Mouse (Mus musculus) forebrain, embryonic 12.5 days (tissue): Measurements from ENCODE around the gene Fcgr2b. TPM values are rescaled to one million over a fixed set of nuclear protein-coding genes. Genes with fewer than 3 reads are reported as not detected.
"Not testable (repeated sequence)": the region's sequence is repeated elsewhere in the genome, so short reads cannot be mapped to it uniquely, and the experiment has no call there.

Source experiments
- ATAC-seq: fragments of 200-750 bp; cut with Nextera tagmentation; 2 replicates; pipeline ENCODE4 v1.8.0; 2017; ENCODE audit warnings: moderate TSS enrichment; ENCODE audit not compliant: low FRiP score
- H3K27ac ChIP-seq: fragments of 300-500 bp; sonication (generic); 2 replicates; pipeline ENCODE4 v1.5.1; 2016; ENCODE audit warnings: mild to moderate bottlenecking
- H3K27me3 ChIP-seq: fragments of 300-500 bp; sonication (generic); 2 replicates; pipeline ENCODE4 v1.6.1; 2016; ENCODE audit warnings: mild to moderate bottlenecking
- H3K36me3 ChIP-seq: fragments of 300-500 bp; sonication (generic); replicated peaks from 2 replicates; pipeline ENCODE4 v1.6.1; 2016; ENCODE audit warnings: mild to moderate bottlenecking
- H3K4me1 ChIP-seq: fragments of 300-500 bp; sonication (generic); 2 replicates; pipeline ENCODE4 v1.6.1; 2016
- H3K4me2 ChIP-seq: fragments of 300-500 bp; sonication (generic); 2 replicates; pipeline ENCODE4 v1.6.1; 2016; ENCODE audit warnings: mild to moderate bottlenecking, moderate library complexity
- H3K4me3 ChIP-seq: fragments of 300-500 bp; sonication (generic); replicated peaks from 2 replicates; pipeline ENCODE4 v1.5.1; 2016; ENCODE audit warnings: mild to moderate bottlenecking
- H3K9ac ChIP-seq: fragments of 300-500 bp; sonication (generic); 2 replicates; pipeline ENCODE4 v1.6.1; 2016; ENCODE audit warnings: mild to moderate bottlenecking
- H3K9me3 ChIP-seq: fragments of 300-500 bp; sonication (generic); 2 replicates; pipeline ENCODE4 v1.6.1; 2016
- WGBS: fragments of 180-500 bp; shearing (Covaris S2); methylation state at CpG from one replicate; pipeline ENCODE4 v1.1.7; 2016; 5-methylcytosine and 5-hydroxymethylcytosine counted together
- polyA plus RNA-seq: library from polyadenylated mRNA; unstranded; fragments of >200 nt; fragmentation: Nextera tagmentation; extraction: Ambion mirVana; gene quantifications from 2 replicates; pipeline ENCODE4 v1.2.1, GENCODE M21; 2016

Fcgr2b gene
- polyA plus RNA-seq, 1 experiment from 2014 or later = 0.24 TPM

DNA sequence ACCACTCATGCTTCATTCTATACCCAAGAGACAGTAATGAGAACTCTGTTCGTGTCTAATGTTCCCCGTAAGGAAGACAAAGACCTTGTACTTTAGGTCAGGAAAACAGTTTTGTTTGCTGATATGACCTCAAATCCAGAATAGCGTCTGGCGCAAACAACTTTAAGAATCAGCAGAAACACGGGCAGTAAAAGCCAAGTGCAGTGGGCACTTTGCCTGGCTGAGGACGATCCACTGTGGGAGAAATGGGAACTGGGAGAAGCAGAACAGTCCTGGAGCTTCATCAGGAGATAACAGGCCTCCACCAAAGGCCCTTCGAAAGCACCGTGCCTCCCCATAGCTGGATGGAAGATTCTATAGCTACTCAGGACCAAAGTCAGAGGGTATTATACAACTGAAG lies 2.2 kb downstream of the Fcgr2b start:
- 89% methylated on average over 8 of the region's 8 CpGs for WGBS
- no peak overlapping the region for H3K9ac ChIP-seq
- no peaks in the 10 kb centered on the region; the same call in 1 of the 2 replicates for H3K27me3 ChIP-seq
- no peak overlapping the region for H3K27ac ChIP-seq
- H3K9me3 ChIP-seq = no peaks in the 10 kb centered on the region
- no peak overlapping the region for H3K4me2 ChIP-seq
- no peaks in the 10 kb centered on the region for H3K4me1 ChIP-seq
- ATAC-seq = no peak
- no peak overlapping the region for H3K4me3 ChIP-seq
- H3K36me3 ChIP-seq = no peaks in the 10 kb centered on the region

DNA sequence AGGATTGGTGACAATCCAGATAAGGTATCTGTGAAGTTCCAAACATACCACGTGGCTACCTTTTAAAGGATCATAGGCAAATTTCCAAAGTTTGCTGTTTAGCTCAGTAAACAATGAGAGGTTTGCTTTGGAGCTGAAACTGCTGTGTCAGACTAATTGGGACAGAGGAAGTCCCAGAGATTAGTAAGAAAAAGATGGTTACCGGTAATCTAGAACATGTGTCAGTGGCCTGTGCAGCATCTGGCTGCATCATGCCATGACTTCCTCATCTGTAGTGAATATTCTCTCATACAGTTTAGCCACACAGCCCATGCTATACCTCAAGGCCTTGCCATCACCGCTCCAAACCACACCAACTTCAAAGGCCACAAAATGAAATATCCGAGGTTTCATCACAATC lies 3.4 kb downstream of the Fcgr2b start:
- no peaks in the 10 kb centered on the region for H3K27me3 ChIP-seq
- WGBS = 91% methylated on average over 4 of the region's 4 CpGs
- H3K4me3 ChIP-seq = no peak overlapping the region
- no peak overlapping the region for H3K27ac ChIP-seq
- no peak overlapping the region for H3K4me2 ChIP-seq
- no peaks in the 10 kb centered on the region for H3K36me3 ChIP-seq
- no peaks in the 10 kb centered on the region for H3K4me1 ChIP-seq
- no peak for ATAC-seq
- H3K9me3 ChIP-seq = no peaks in the 10 kb centered on the region
- no peak overlapping the region for H3K9ac ChIP-seq

DNA sequence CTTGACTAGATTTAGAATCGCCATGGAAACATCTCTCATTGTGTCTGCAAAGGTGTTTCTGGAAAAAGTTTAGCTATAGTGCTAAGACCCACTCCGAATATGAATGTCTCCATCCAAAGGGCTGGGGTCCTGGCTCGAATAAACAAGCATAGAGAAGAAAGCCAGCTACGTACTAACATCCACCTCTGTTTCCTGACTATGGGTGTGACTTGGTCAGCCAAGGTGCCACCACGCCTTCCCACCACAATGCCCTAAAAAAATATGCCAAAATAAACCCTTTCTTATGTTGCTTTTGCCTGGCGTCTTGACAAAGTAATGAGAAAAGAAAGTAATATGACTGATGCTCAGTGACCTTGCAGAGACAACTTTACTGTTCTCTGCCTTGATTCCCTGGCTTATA lies 3.9 kb downstream of the Fcgr2b start:
- Histone ChIP-seq H3K9me3 (no peaks in the 10 kb centered on the region), H3K9ac (no peak overlapping the region), H3K27ac (no peak overlapping the region), H3K4me1 (no peaks in the 10 kb centered on the region), H3K36me3 (no peaks in the 10 kb centered on the region), H3K4me3 (no peak overlapping the region), H3K27me3 (no peaks in the 10 kb centered on the region), H3K4me2 (no peak overlapping the region)
- ATAC-seq = no peak
- 86% methylated on average over 6 of the region's 6 CpGs for WGBS

DNA sequence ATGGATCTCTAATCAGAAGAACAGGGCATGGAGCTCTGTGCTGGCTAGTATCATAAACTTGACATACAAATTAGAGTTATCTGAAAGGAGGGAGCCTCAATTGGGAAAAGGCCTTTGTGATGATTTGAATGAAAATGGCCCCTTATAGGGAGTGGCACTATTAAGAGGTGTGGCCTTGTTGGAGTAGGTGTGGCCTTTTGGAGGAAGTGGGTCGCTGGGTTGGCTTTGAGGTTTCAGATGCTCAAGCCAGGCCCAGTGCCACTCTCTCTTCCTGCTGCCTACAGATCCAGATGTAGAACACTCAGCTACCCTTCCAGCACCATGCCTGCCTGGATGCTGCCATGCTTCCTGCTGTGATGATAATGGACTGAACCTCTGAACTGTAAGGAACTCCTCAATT lies 7.8 kb downstream of the Fcgr2b start:
- no peaks in the 10 kb centered on the region for H3K4me1 ChIP-seq
- H3K9me3 ChIP-seq = no peaks in the 10 kb centered on the region
- no peak overlapping the region for H3K4me3 ChIP-seq
- no peak overlapping the region for H3K27ac ChIP-seq
- H3K36me3 ChIP-seq = no peaks in the 10 kb centered on the region
- H3K27me3 ChIP-seq = no peaks in the 10 kb centered on the region
- WGBS = 86% methylated on average over 1 of the region's 1 CpGs
- H3K4me2 ChIP-seq = no peak overlapping the region
- no peak for ATAC-seq
- no peak overlapping the region for H3K9ac ChIP-seq

DNA sequence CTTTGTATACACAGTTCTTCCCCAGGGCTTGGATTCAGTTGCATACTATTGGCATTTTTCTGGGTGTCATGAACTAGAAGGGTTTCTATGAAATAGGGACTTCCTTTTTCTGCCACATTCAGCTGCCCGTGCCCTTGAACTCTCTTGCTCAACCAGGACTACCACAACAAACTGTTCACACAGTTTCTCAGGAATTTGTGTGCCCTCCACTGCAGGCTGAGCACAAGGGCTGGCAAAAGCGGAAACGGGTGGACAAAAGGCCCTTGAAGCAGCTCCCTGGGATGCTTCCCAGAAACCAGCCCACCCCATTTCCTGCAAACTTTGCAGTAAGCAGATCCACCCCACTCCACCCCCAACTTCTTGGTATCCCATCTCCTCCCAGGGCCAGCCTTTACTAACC lies 8.8 kb downstream of the Fcgr2b start:
- no peak overlapping the region for H3K27ac ChIP-seq
- H3K36me3 ChIP-seq = no peaks in the 10 kb centered on the region
- no peak overlapping the region for H3K4me3 ChIP-seq
- H3K9ac ChIP-seq = no peak overlapping the region
- ATAC-seq = no peak
- H3K27me3 ChIP-seq = no peaks in the 10 kb centered on the region
- no peaks in the 10 kb centered on the region for H3K4me1 ChIP-seq
- WGBS = 79% methylated on average over 3 of the region's 3 CpGs
- H3K9me3 ChIP-seq = no peaks in the 10 kb centered on the region
- H3K4me2 ChIP-seq = no peak overlapping the region

DNA sequence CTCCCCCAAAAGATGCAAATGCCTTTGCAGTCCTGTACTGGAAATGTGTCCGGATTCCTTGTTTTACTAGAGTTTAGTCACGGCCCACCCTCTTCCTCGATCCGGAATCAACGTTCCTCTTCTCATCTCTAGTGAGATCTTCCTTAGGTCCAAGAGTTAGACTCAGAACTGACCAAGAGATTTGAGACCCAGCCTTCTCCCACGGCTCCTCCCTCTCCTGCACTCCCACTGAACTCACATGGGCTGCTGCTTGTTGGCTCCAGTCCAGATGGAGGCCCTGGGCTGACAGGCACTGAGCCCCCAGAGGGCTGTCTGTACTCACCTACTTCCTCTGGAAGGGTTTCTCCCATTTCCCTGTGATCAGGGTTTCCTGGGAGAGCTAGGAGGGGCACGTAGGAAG lies 13.3 kb downstream of the Fcgr2b start:
- H3K9me3 ChIP-seq = no peaks in the 10 kb centered on the region
- ATAC-seq = no peak
- WGBS = 83% methylated on average over 7 of the region's 7 CpGs

DNA sequence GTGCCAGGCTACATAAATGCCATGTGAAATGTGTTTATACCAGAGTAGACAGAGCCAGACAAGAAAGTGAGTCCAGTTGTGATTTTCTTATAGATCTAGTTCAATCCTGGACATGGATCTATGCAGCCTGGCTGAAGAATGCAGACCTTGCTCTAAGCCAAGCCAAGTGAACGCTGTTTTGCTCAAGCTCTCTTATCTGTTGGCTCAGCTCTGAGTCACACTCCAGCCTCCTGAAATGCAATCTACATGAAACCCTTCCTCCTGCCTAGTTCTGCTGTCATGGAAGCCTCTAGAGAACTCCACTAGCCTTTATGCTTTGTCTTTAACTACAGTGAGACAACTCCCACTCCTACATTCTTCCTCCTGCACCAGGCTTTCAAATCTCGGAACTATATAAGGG lies 14.0 kb downstream of the Fcgr2b start:
- Histone ChIP-seq H3K9ac (no peak overlapping the region), H3K36me3 (no peaks in the 10 kb centered on the region), H3K9me3 (no peaks in the 10 kb centered on the region), H3K4me3 (no peak overlapping the region), H3K4me2 (no peak overlapping the region), H3K27ac (no peak overlapping the region), H3K27me3 (no peaks in the 10 kb centered on the region), H3K4me1 (no peaks in the 10 kb centered on the region)
- 80% methylated on average over 2 of the region's 2 CpGs for WGBS
- ATAC-seq = no peak

More for the DNA sequence above, 13.3 kb downstream of the Fcgr2b start:
- H3K4me3 ChIP-seq = no peak overlapping the region
- H3K27ac ChIP-seq = no peak overlapping the region
- no peaks in the 10 kb centered on the region for H3K27me3 ChIP-seq
- H3K36me3 ChIP-seq = no peaks in the 10 kb centered on the region
- no peak overlapping the region for H3K4me2 ChIP-seq
- H3K9ac ChIP-seq = no peak overlapping the region
- H3K4me1 ChIP-seq = no peaks in the 10 kb centered on the region

DNA sequence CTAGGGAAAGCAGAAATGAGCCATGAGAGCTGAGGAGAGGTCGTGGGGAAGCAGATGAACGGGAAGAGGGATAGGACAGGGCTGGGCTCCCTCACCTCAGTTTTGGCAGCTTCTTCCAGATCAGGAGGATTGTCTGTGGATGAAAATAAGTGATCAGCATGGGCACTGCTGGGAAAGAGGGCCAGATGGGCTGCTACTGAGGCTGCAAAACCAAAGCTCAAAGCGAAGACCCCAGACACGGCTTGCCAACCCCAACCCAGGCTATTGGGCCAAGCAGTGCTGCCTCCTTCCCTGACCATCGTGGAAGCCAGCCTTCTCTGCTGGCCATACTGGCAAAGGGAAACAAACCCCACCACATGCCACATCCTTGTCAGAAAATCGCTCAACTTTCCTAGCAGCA lies 15.2 kb downstream of the Fcgr2b start:
- no peak overlapping the region for H3K4me2 ChIP-seq
- no peak overlapping the region for H3K27ac ChIP-seq
- H3K36me3 ChIP-seq = no peaks in the 10 kb centered on the region
- no peak overlapping the region for H3K4me3 ChIP-seq
- WGBS = 88% methylated on average over 6 of the region's 6 CpGs
- H3K27me3 ChIP-seq = no peaks in the 10 kb centered on the region
- H3K9ac ChIP-seq = no peak overlapping the region
- no peaks in the 10 kb centered on the region for H3K4me1 ChIP-seq
- no peaks in the 10 kb centered on the region for H3K9me3 ChIP-seq
- ATAC-seq = no peak

DNA sequence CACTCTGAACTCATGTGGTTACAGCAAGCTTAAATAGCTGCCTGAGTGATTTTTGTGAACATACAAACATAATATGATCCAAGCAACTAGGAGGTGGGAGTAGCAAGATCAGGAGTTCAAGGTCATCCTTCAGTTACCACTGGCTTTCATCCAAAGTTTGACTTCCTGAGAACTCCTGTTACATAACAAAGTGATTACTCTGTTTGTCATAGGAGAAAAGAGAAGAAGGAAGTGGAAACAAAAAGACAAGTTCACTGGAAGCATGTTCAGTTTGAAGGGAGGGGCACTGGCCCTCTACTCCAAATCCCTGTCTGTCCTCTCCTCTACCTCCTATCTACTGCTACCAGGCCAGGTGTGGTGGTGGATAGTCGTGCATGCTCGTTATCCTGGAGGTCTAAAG lies 16.6 kb downstream of the Fcgr2b start:
- H3K9ac ChIP-seq = no peak overlapping the region
- H3K4me2 ChIP-seq = no peak overlapping the region
- no peak for ATAC-seq
- no peaks in the 10 kb centered on the region for H3K9me3 ChIP-seq
- no peaks in the 10 kb centered on the region for H3K4me1 ChIP-seq
- no peak overlapping the region for H3K27ac ChIP-seq
- H3K27me3 ChIP-seq = no peaks in the 10 kb centered on the region
- H3K4me3 ChIP-seq = no peak overlapping the region
- 86% methylated on average over 2 of the region's 2 CpGs for WGBS
- H3K36me3 ChIP-seq = no peaks in the 10 kb centered on the region

DNA sequence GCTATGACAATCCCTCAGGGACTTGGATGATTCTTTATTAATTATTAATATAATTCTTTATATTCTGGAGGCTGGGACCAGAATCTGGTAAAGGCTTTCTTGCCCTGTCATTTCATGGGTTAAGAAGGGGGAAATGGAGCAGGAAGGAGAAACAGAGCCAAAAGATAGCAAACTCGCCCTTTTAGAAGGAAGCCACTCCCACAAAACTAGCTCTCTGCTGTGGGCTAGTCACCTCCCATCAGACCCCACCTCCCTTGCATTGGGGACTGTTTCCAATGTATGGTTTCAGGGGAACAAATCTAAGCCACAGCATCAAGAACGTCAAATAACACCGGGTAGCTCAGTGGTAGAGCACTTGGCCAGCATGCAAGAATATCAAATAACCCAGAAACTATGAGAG lies 18.1 kb downstream of the Fcgr2b start:
- 66% methylated on average over 3 of the region's 3 CpGs for WGBS
- Histone ChIP-seq H3K27me3 (no peaks in the 10 kb centered on the region), H3K36me3 (no peaks in the 10 kb centered on the region), H3K4me1 (no peaks in the 10 kb centered on the region), H3K27ac (no peak overlapping the region), H3K9me3 (no peaks in the 10 kb centered on the region), H3K4me3 (no peak overlapping the region), H3K4me2 (no peak overlapping the region), H3K9ac (no peak overlapping the region)
- no peak for ATAC-seq

DNA sequence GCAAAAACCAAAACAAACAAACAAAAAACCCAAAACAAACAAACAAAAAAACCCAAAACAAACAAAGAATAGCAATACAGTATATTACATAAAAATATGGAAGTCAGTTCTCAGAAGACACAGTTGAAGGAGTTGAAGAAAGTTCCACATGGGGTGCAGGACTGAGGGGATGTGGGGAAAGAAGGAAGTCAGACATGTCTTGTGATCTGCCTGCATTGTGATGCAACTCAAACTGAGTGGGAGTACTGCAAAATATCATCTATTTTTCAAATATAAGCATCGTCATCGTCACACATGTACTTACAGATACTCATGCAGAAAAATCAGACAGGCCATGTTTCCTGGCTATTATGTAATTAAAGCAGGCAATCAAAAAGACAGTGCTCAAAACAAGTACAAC lies 23.2 kb downstream of the Fcgr2b start:
- no peak overlapping the region for H3K9ac ChIP-seq
- H3K27me3 ChIP-seq = no peaks in the 10 kb centered on the region
- H3K36me3 ChIP-seq = no peaks in the 10 kb centered on the region
- H3K9me3 ChIP-seq = no peaks in the 10 kb centered on the region
- H3K4me3 ChIP-seq = no peak overlapping the region
- no peak overlapping the region for H3K27ac ChIP-seq
- WGBS = 89% methylated on average over 2 of the region's 2 CpGs
- ATAC-seq = no peak
- H3K4me1 ChIP-seq = no peaks in the 10 kb centered on the region
- H3K4me2 ChIP-seq = no peak overlapping the region

DNA sequence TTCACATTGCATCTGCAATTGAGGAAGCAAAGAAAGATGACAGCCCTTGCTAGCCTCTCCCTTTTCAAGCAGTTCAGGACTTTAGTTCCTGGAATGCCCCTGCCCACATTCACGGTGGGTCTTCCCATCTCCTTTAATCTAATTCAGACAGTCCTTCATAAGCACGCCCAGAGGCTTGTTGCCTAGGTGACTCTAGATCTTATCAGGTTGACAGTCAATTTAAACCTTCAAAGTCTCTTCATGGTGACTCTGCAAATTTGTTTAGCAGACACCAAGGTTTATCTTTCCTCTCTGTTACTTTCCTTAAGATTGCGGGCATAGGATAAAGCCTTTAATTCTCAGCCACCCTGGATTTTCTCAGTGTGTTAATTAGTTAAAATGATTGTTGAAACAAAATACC lies 25.6 kb downstream of the Fcgr2b start:
- no peak for ATAC-seq
- Histone ChIP-seq H3K9ac (no peak overlapping the region), H3K4me2 (no peak overlapping the region), H3K4me3 (no peak overlapping the region), H3K4me1 (no peaks in the 10 kb centered on the region), H3K27me3 (no peaks in the 10 kb centered on the region), H3K27ac (no peak overlapping the region), H3K9me3 (0 out of 2 replicates have a peak, but pooled peaks cover 4% of the 10 kb centered on the region), H3K36me3 (no peaks in the 10 kb centered on the region)
- 74% methylated on average over 3 of the region's 3 CpGs for WGBS

DNA sequence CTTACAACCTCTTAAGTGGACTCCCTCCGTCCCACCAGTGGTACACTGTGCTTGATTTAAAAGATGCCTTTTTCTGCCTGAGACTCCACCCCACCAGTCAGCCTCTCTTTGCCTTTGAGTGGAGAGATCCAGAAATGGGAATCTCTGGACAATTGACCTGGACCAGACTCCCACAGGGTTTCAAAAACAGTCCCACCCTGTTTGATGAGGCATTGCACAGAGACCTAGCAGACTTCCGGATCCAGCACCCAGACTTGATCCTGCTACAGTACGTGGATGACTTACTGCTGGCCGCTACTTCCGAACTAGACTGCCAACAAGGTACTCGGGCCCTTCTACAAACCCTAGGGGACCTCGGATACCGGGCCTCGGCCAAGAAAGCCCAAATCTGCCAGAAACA lies 31.4 kb downstream of the Fcgr2b start:
- peaks cover 14% of the 10 kb centered on the region; the same call in 1 of the 2 replicates for H3K9me3 ChIP-seq
- not testable (repeated sequence) for ATAC-seq, H3K4me2 ChIP-seq, H3K27me3 ChIP-seq, H3K9ac ChIP-seq, H3K36me3 ChIP-seq, H3K27ac ChIP-seq, H3K4me3 ChIP-seq, H3K4me1 ChIP-seq
- 96% methylated on average over 8 of the region's 9 CpGs for WGBS

DNA sequence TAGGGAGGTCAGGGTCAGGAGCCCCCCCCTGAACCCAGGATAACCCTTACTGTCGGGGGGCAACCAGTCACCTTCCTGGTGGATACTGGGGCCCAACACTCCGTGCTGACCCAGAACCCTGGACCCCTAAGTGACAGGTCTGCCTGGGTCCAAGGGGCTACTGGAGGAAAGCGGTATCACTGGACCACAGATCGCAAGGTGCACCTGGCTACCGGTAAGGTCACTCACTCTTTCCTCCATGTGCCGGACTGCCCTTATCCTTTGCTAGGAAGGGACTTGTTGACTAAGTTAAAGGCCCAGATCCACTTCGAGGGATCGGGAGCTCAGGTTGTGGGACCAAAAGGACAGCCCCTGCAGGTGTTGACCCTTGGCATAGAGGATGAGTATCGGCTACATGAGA lies 32.2 kb downstream of the Fcgr2b start:
- H3K36me3 ChIP-seq, ATAC-seq, H3K4me1 ChIP-seq, H3K27ac ChIP-seq, H3K27me3 ChIP-seq, H3K9ac ChIP-seq, H3K4me2 ChIP-seq, H3K4me3 ChIP-seq: not testable (repeated sequence)
- 92% methylated on average over 9 of the region's 9 CpGs for WGBS
- H3K9me3 ChIP-seq = peaks cover 14% of the 10 kb centered on the region; the same call in 1 of the 2 replicates
